In genomic region chr14:105287972-105288371, GRCm38 (mm10) we compare ENCODE assay signal across 14 mouse cellular contexts.
"Had no signal": no experiment of that assay in that cellular context is flagged by ENCODE, and none has a peak within 500 bp of the region (broad histone marks: within the 10 kb centered on the region; RNA-seq: fewer than 3 reads in every experiment).

No protein-coding gene starts in this region.

- H3K4me2 ChIP-seq: lung, embryonic 14.5 days; midbrain, embryonic 12.5 days; midbrain, embryonic 15.5 days; neural tube, embryonic 12.5 days had no signal

- ATAC-seq: midbrain, embryonic 15.5 days had no signal

- H3K27me3 ChIP-seq: midbrain, embryonic 12.5 days; midbrain, embryonic 15.5 days; neural tube, embryonic 12.5 days had no signal

- H3K9ac ChIP-seq: lung, embryonic 14.5 days; midbrain, embryonic 12.5 days; midbrain, embryonic 15.5 days; neural tube, embryonic 12.5 days had no signal

- H3K9me3 ChIP-seq: midbrain, embryonic 10.5 days; midbrain, embryonic 12.5 days; midbrain, embryonic 15.5 days; neural tube, embryonic 12.5 days had no signal

- H3K4me3 ChIP-seq: midbrain, embryonic 10.5 days; midbrain, embryonic 12.5 days; midbrain, embryonic 15.5 days; neural tube, embryonic 12.5 days had no signal

- H3K27ac ChIP-seq: midbrain, embryonic 10.5 days; midbrain, embryonic 12.5 days; midbrain, embryonic 15.5 days; neural tube, embryonic 12.5 days had no signal

- DNase-seq: lung, embryonic 14.5 days; lung, postnatal 10 days; retina, postnatal 1 day; right cerebral cortex, adult 18-20 months; right cerebral cortex, postnatal 25 days; right cerebral cortex, postnatal 4 days; spleen, adult 18-20 months; thymus, adult 18-20 months; thymus, postnatal 14 days; thymus, postnatal 36 days had no signal

- H3K4me1 ChIP-seq: midbrain, embryonic 10.5 days; midbrain, embryonic 12.5 days; midbrain, embryonic 15.5 days; neural tube, embryonic 12.5 days had no signal
